Mouse (Mus musculus) C2C12 (cell line): ENCODE data around the gene Cygb.

ENCODE experiments used
- CTCF ChIP-seq: IDR thresholded peaks from one replicate; pipeline ENCODE4 v1.5.1; 2011; ENCODE audit not compliant: control insufficient read depth, insufficient read depth, insufficient read length
- USF1 ChIP-seq: IDR thresholded peaks from one replicate; pipeline ENCODE4 v1.6.1; 2011; ENCODE audit warnings: low read depth, mild to moderate bottlenecking, control low read depth, moderate library complexity

- TF ChIP-seq CTCF (no peak), USF1 (no peak)
Observed at GRCm38 (mm10) chr11:116650811-116651210, 3.3 kb downstream of the Cygb start.
